Mouse (Mus musculus) C2C12 (cell line): ENCODE measurements around the gene Hoxd11. TPM values are rescaled to one million over a fixed set of nuclear protein-coding genes. Genes with fewer than 3 reads are reported as not detected.

ENCODE experiments used
- H3K27me3 ChIP-seq: one replicate; pipeline ENCODE4 v1.6.1; 2011; ENCODE audit not compliant: control insufficient read depth, insufficient read depth, insufficient read length
- H3K36me3 ChIP-seq: one replicate; pipeline ENCODE4 v1.6.1; 2011; ENCODE audit not compliant: control insufficient read depth, insufficient read depth
- H3K4me3 ChIP-seq: one replicate; pipeline ENCODE4 v1.5.1; 2011; ENCODE audit warnings: mild to moderate bottlenecking, control low read depth; ENCODE audit not compliant: poor library complexity, insufficient read depth, severe bottlenecking
- H3K79me2 ChIP-seq: one replicate; pipeline ENCODE4 v1.6.1; 2011; ENCODE audit not compliant: control insufficient read depth, insufficient read depth
- H3K79me3 ChIP-seq: one replicate; pipeline ENCODE4 v1.6.1; 2011; ENCODE audit warnings: low read depth, control low read depth
- H3ac ChIP-seq: one replicate; pipeline ENCODE3; 2011; ENCODE audit warnings: low read depth; ENCODE audit not compliant: control insufficient read depth, insufficient read length
- CEBPB ChIP-seq: IDR thresholded peaks from one replicate; pipeline ENCODE4 v1.6.1; 2011; ENCODE audit warnings: low read depth, mild to moderate bottlenecking, control low read depth, moderate library complexity
- CTCF ChIP-seq: IDR thresholded peaks from one replicate; pipeline ENCODE4 v1.5.1; 2011; ENCODE audit not compliant: control insufficient read depth, insufficient read depth, insufficient read length
- FOSL1 ChIP-seq: IDR thresholded peaks from one replicate; pipeline ENCODE4 v1.8.0; 2011; ENCODE audit warnings: mild to moderate bottlenecking, low read length; ENCODE audit not compliant: poor library complexity, insufficient read depth, severe bottlenecking
- MAX ChIP-seq: IDR thresholded peaks from one replicate; pipeline ENCODE4 v1.6.1; 2011; ENCODE audit warnings: mild to moderate bottlenecking, control low read depth
- MYOD1 ChIP-seq: IDR thresholded peaks from one replicate; pipeline ENCODE4 v1.6.1; 2011; ENCODE audit warnings: low read depth; ENCODE audit not compliant: control insufficient read depth, insufficient read length
- MYOG ChIP-seq: IDR thresholded peaks from one replicate; pipeline ENCODE4 v1.6.1; 2011; ENCODE audit not compliant: control insufficient read depth, insufficient read length; ENCODE audit errors: extremely low read depth
- USF1 ChIP-seq: IDR thresholded peaks from one replicate; pipeline ENCODE4 v1.6.1; 2011; ENCODE audit warnings: low read depth, mild to moderate bottlenecking, control low read depth, moderate library complexity
- polyA plus RNA-seq: library from polyadenylated mRNA; unstranded; fragments of >200 nt; fragmentation: generic; extraction: Trizol; gene quantifications from one replicate; pipeline ENCODE4 v1.2.1, GENCODE M21; 2012; ENCODE audit warnings: missing spikeins

The Hoxd11 gene
- polyA plus RNA-seq, 1 experiment, result not detected

GRCm38 (mm10) chr2:74699664-74700545 lies 20.5 kb downstream of the Hoxd11 start:
- H3K27me3 ChIP-seq, result peaks cover 66% of the 10 kb centered on the region
- TF ChIP-seq FOSL1 (no peak), MYOD1 (no peak), CEBPB (no peak), USF1 (no peak), CTCF (no peak), MYOG (no peak), MAX (no peak)
- H3K36me3 ChIP-seq, result no peaks in the 10 kb centered on the region
- H3K79me3 ChIP-seq, result no peaks in the 10 kb centered on the region
- H3K79me2 ChIP-seq, result no peaks in the 10 kb centered on the region
- H3K4me3 ChIP-seq, result no peak overlapping the region
- no peak overlapping the region for H3ac ChIP-seq

DNA sequence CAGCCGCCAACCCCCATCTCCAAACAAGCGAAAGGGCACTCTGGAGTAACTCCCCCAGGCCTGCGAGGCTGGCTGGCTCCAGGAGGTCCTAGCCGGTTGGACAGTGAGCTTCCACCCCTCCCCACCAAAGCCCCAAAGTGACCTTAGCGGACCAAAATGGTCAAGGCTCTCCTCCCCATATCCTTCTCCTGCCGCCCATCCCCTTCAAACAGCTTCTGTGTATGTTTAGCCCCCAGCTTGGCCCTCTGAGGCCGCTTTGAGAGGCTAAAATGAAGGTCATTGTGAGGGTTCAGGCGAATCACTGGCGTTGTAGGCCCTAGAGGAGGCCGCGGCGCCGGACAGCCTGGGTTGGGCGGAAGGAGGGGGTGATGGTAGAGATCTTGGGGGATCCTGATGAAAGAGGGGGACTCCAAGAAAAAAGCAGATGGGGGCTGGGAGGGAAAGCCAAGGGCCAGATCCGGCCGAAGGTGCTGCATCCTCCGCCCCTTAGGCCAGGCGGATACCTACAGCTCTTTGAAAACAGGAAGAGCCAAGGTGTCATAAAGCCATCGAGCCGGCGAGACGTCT lies 21.3 kb downstream of the Hoxd11 start:
- Histone ChIP-seq H3K36me3 (no peaks in the 10 kb centered on the region), H3ac (no peak overlapping the region), H3K79me2 (no peaks in the 10 kb centered on the region), H3K79me3 (no peaks in the 10 kb centered on the region), H3K4me3 (no peak overlapping the region), H3K27me3 (peaks cover 68% of the 10 kb centered on the region)
- TF ChIP-seq FOSL1, result no peak

- H3ac ChIP-seq, result no peak overlapping the region
- H3K79me2 ChIP-seq, result no peaks in the 10 kb centered on the region
- H3K36me3 ChIP-seq, result no peaks in the 10 kb centered on the region
- no peak overlapping the region for H3K4me3 ChIP-seq
- peak; percentile 45 for TF ChIP-seq CTCF
- TF ChIP-seq FOSL1, result no peak
- H3K79me3 ChIP-seq, result no peaks in the 10 kb centered on the region
- H3K27me3 ChIP-seq, result peaks cover 61% of the 10 kb centered on the region
Observed at GRCm38 (mm10) chr2:74701949-74702819, 22.8 kb downstream of the Hoxd11 start.

DNA sequence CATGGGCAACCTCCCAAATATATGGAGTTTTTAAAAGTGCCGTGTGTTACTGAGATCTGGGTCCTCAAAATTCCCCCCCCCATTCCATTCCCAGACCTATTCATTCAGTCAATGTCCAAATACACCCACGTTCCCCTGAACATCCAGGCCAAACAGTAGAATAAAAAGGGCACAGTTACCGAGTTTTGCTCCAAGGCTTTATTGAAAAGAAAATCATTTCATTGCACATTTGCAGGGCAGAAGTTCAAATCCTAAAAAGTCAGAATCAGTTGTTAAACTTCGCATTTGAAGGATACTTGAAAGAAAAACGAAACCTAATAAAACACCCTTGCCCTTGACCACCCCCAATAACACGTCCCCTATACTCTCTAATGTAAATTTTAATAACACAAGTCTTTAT lies 23.5 kb downstream of the Hoxd11 start:
- no peak for TF ChIP-seq CTCF
- Histone ChIP-seq H3K79me3 (no peaks in the 10 kb centered on the region), H3K4me3 (no peak overlapping the region), H3K36me3 (no peaks in the 10 kb centered on the region), H3K79me2 (no peaks in the 10 kb centered on the region), H3K27me3 (peaks cover 55% of the 10 kb centered on the region), H3ac (no peak overlapping the region)

- TF ChIP-seq MAX (no peak), MYOD1 (no peak)
- Histone ChIP-seq H3K27me3 (peaks cover 50% of the 10 kb centered on the region), H3K79me3 (no peaks in the 10 kb centered on the region)
Observed at GRCm38 (mm10) chr2:74703317-74703716, 24.0 kb downstream of the Hoxd11 start.

GRCm38 (mm10) chr2:74703720-74704392 lies 24.5 kb downstream of the Hoxd11 start:
- H3K4me3 ChIP-seq, result no peak overlapping the region
- no peak for TF ChIP-seq CEBPB
- no peak for TF ChIP-seq MYOD1
- no peak for TF ChIP-seq USF1
- no peak for TF ChIP-seq CTCF
- no peak for TF ChIP-seq FOSL1
- no peak for TF ChIP-seq MYOG
- TF ChIP-seq MAX, result no peak
- H3ac ChIP-seq, result no peak overlapping the region
- H3K79me2 ChIP-seq, result no peaks in the 10 kb centered on the region
- no peaks in the 10 kb centered on the region for H3K36me3 ChIP-seq
- H3K79me3 ChIP-seq, result no peaks in the 10 kb centered on the region
- peaks cover 49% of the 10 kb centered on the region for H3K27me3 ChIP-seq

More at GRCm38 (mm10) chr2:74703317-74703716, 24.0 kb downstream of the Hoxd11 start:
- Histone ChIP-seq H3ac (no peak overlapping the region), H3K79me2 (no peaks in the 10 kb centered on the region), H3K36me3 (no peaks in the 10 kb centered on the region), H3K4me3 (no peak overlapping the region)
